Mouse (Mus musculus) thymus, postnatal 14 days (tissue): ENCODE results near the gene Pfn1.

Source experiments
- DNase-seq: peaks from one replicate; pipeline ENCODE4 v3.0.0; 2021

The Pfn1 gene

DNA sequence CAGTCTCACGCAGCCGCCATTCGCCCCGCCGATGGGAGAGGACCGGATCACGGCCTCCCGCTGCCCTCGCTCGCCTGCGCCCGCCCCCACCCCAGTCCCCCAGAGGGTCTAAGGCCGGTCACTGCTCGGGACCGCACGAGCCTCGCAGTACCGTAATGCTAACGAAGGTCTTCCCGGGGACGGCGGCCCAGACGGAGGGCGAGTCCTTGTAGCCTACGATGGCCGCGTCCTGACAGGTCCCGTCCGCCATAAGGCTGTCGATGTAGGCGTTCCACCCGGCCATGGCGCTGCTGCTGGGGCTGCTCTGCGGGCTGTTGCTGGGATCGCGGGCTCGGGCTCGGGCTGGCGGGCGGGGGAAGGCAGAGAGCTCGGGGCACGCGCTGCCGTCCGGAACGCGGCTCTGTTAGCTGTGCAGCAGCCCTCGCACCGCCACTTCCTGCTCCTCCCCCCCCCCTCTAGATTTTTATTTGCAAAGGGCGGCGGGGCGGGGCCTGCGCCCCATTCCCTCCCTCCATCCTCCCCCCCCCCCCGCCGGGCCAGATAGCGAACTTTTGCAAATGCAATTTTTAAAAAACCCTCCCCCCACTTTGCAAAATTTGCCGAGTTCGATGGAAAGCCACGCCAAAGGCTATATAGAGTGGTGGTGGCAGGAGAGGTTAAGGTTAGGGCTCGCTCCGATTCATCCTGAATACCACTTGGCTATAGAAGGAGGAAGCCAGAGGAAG lies at the start of gene Pfn1:
Gene Pfn1 (minus strand): TSS at position 447 of the 725 bp plus-strand sequence.
- DNase-seq: peak; percentile 90

DNA sequence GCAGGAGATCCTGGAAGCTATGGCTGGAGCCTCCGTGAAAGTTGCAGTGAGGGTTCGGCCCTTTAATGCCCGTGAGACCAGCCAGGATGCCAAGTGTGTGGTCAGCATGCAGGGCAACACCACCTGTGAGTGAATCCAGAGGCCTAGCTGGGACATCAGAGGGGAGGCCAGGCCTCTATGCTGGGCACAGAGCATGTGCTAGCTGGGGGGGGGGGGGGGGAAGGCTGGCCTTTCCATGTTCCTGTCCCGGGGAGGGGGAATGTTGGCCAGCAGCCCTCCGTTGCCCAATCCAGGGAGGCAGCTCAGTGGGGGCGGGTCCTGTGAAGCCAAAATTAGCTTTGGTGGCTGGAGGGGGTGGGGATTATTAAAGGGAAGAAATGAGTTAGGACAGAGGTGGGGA lies 48.3 kb upstream of the Pfn1 start:
- DNase-seq: no peak

DNA sequence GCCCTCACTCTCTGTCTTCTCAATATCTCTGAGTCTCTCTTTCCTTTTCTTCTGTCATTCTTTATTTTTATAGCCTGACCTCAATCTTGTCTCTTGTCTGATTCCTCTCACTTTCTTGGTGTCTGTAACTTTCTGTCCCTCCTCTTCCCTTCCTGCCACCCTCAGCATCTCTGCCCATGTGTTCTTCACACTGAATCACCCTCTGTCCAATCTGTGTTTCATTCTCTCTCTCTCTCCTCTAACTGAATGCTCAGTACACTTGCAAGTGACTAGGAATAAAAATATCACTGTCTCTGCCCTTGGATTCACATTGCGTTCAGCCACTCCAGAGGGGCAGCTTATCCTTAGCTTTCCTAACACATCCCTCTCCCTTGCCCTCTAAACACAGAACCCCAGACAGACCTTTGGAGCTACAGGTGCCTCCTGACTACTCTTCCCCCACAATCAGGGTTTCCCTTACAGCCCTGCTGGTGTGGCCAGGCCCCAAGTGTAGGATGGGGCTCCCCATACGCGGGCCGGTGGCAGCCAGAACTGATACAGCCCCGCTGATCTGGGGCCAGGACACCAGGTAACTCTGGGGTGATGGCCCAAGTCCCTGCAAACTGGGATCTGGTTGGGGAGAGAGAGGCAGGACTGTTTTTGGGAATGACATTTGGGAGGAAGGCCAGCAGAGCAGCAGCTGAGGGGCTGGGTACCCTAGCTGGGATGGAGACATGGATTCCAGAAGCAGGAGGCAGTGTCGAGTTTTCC lies 47.7 kb upstream of the Pfn1 start:
- no peak for DNase-seq

DNA sequence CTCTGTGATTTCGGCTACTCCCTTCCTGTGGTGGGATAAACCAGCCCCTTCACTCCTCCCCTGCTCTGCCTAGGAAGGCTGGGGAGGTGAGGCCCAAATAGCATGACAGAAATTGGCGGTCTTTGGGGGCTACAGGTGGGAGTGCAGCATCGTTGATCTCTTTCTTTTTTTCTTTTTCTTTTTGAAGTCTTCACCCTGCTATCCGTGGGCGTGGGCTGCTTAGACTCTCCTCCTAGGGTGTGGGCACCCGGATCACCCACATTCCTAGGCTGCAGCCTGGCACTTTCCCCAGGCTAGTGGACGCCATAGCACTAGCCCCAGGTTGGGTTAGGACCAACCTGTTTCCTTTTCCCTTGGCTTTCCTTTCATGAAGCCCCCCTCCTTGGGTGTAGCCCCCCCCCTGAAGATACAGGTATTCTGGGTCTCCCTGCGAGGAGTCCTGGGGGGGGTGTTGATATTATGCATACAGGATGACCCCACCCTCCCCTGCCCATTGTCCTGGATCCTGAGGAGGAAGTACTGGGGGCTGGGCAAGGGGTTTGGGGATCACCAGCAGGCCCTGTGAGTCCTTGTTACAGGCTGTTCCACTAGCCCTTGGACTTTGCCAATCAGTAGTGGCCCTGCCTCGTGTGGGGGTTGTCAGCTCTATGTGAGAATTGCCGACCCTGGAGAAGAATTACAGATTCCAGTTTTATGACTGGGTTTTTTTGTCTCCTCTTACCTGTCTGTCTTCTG lies 46.9 kb upstream of the Pfn1 start:
- DNase-seq: no peak

DNA sequence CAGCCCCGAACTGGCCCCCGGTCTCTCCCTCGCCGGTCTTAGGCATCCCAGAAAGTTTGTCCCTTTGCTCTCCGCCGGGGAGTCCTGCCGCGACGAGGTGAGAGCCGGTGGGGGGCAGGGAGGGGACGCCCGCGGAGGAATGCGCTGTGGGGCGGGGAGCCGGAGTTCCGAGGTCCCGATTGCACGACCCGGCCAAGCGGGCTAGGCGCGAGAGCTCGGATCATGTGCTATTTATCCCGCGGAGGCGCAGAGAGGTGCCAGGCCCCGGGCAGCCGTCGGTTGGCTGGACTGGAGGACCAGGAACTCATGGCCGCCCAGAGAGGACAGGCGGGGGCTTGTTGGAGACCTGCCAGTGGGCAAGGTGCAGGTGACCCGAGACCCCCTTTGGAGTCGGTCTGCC lies 46.2 kb upstream of the Pfn1 start:
- DNase-seq: peak; percentile 70

DNA sequence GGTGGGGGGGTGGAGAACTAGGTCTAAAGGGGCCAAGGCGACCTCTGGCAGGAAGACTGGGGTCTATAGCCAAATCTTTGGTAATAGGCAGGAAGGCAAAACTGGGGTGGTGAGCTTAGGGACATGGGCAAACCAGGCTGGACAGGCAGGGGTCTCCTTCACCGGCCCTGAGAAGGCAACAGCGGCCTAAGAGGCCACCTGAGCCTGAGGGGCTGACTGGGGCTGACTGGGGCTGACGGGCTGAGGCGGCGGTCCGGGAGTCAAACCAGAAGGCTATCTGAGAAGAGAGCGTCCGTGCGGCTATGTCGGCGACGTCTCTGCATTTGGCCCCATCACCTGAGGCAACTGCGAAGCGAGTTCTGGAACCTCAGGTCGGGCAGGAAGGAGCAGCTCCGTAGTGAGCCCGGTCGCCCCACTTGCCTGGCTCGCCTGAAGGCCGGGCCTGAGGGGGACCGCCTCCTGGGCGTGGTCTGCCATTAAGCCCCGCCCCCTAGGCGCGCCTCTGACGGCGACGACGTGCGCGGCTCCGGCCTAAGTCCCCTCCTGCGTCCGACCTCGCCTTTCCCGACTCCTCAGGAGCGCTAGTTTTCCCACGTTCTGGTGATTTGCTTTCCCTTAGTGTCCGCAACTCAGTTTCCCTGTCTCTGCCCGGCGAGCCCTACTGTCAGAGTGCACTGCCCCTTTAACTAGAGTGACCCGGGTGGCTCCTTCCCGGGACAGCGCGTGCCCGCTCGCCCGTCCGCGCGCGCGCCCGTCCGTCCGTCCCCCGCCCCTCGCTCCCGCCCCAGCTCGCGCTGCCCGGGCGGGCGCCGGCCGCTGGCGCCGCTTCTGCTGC lies 45.5 kb upstream of the Pfn1 start, which contains the start of the genes Inca1 and Kif1c:
Gene Inca1 (minus strand): TSS at position 434 of the 835 bp plus-strand sequence.
Gene Kif1c (plus strand): TSS at position 827 of the 835 bp plus-strand sequence.
- peak; percentile 98 for DNase-seq

DNA sequence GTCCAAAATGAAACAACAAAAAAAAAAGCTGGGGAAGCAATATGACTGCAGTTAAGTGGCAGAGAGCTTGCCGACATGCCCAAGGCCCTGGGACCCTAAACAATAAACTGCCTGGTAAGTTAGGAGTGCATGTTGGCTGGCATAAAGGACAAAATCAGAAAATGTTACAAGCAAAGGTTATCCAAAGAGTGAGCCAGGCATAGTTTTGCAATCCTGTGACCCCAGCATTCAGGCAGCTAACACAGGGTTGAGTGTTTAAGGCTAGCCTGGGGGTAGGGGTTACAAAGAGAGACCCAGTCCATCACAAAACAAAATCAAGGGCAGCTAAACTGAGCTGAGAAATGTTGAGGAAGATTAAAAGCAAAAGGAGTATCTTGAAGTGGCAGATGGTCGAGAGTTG lies 44.6 kb upstream of the Pfn1 start:
- DNase-seq: no peak

DNA sequence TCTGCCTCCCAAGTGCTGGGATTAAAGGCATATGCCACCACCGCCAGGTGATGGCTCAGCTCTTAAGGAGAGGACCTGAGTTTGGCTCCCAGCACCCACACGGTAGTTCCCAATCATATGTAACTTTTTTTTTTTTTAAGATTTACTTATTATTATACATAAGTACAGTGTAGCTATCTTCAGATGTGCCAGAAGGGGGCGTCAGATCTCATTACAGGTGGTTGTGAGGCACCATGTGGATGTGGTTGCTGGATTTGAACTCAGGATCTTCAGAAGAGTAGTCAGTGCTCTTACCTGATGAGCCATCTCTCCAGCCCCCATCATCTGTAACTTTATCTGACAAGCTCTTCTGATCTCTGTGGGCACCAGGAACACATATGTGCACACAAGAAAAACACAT lies 42.9 kb upstream of the Pfn1 start:
- no peak for DNase-seq

DNA sequence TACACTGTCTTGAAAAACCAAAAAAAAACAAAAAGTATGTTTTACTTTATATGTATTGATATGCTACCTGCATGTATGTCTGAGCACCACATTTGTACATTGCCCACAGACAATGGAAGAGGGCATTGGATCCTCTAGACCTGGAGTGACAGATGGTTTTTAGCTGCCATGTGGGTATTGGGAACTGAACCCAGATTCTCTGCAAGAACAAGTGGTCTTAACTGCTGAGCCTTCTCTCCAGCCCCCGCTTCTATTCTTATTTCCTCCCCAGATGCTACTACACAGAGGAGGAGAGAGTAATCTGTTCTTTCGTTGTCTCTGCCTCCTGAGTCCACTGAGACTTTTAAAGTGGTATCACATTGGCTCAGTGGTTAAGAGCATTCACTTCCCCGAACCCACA lies 39.1 kb upstream of the Pfn1 start:
- DNase-seq: no peak

DNA sequence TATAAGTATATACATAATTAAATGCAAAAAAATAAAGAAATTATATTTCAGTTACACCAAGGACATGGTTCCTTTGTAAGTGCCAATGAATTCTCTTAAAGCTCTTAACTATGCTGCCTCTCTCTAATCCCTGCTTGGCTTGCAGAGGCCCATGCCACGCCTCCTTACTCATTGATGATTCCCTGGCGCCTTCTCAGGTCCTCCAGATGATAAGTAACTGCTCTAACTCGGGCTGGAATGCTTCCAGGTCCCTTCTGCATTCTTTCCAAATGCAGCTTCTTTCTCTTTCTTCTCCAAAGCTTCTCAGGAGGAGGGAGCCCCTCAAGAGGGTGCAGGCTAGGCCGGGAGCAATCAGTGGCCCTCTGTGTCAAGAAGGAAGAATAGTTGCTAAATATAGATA lies 35.1 kb upstream of the Pfn1 start:
- no peak for DNase-seq

DNA sequence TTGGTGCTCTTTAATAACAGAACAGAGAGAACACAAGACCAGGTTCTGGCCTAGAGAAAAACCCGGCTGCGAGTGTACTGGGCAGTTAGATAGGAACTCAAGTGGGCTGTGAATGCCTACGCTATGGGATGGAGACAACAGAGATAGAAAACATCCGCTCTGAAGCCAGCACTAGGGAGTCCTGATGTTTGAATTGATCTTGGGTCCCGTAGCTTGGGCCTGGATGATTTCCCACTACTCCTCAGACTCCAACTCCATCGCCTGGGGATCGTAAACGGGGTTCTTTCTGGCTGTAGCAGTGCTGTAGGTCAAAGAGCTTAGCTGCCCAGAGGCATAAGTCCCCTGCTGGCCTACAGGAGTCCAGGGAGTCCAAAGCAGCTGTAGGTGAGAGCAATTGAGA lies 33.9 kb upstream of the Pfn1 start:
- DNase-seq: no peak

DNA sequence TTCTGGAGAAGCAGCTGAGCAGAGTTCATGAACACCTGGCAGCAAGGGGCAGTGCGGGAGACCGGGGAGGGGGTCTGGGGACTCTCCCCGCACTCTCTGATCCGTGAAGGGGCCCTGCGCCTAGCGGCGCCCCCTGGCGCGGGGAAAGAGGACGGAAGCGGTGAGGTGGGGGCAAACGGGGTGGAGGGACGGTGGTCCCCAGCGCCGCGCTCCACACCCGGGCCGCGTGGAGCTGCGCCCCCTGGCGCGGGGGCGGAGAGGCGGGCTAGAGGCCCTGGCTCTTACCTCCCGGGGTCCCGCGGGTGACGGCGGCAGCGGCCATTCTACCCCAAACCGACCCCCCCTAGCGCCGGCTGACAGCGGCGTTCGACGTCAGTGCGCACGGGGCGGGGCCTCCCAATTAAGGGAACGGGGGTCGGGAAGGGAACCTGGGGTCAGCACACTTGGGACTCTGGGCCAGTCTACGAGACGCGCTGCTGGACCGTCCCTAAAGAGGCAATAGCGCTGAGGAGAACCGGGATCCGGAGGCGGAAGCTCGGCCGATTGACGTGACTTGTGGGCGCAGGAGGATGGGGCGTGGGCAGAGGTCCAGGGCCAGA lies 33.3 kb upstream of the Pfn1 start, which contains the start of gene Camta2:
Gene Camta2 (minus strand): TSS at position 505 of the 599 bp plus-strand sequence.
- peak; percentile 90 for DNase-seq

DNA sequence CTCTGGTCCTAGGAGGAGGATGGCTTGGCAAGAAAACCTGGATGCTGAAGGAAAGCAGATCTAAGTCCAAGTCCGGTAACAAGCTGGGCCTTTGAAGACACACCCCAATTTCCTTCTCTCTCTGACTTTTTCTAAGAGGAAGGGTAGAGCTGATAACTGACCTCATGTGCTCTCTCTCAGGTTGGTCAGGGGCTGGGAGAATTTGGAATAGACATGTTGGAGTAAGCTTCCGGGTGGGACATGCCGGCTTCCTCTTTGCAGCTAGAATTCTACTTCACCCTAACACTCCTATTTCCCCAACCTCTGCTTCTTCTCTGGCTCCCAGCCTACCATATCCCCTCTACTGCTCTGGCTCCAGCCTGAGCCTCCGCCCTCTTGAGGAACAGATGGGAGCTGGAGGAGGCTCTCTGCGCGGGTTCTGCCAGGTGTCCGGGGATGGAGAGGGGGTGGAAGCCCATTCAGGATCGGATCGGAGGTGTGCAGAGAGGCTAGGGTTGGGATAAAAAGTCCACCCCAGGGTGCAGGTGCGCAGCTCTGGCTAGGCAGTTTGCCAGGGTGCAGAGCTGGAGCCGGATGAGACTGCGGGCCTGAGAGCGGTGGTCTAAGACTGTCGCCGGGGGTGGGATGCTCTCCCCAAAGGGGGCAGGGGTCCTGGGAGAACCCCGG lies 32.6 kb upstream of the Pfn1 start:
- DNase-seq: no peak

DNA sequence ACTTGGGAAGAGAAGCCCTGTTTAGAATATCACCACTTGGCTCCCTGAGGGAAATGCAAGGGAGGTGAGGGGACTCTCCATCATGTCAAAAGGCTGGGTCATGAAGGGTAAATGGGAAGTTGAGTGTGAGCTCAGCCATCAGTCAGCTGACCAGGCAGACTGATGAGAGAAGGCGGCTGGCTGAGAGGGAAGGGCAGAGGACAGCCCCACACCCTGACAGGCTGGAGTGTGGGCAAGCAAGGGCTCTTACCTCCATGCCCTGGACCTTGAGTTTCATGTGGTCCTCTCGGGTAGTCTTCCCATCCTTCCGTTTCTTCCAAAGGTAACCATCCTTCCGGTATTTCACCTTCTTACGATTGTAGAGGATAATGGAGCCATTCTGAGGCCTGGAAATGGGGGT lies 29.2 kb upstream of the Pfn1 start:
- no peak for DNase-seq

DNA sequence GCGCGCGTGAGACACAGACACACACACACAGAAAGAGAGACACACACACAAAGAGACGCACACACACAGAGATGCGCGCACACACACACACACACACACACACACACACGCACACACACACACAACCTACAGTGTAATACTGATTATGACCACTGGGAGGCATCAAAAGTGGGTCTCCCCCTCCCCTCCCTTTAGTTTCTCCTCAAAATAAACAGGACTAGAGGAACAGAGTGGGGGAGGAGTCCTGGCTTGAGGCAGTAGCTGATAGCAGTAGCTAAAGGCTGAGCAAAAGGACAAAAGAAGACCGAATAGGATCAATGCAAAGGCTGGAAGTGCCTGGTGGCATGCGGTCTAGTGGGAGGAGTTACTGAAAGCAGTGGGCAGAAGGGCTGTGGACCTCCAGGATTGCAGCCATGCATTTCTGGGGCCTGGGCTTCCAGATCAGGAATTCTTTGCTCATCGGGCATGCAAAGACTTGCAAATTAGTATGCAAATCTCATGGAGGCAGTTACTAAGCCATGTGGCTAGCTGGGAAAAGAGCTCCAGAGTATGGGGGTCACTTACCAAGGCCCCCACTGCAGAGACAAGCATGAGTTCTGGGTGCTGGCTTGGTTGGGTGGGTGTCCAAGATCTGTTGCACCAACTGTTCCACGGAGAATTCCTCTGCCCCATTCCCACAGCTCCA lies 27.6 kb upstream of the Pfn1 start:
- DNase-seq: peak; percentile 37

DNA sequence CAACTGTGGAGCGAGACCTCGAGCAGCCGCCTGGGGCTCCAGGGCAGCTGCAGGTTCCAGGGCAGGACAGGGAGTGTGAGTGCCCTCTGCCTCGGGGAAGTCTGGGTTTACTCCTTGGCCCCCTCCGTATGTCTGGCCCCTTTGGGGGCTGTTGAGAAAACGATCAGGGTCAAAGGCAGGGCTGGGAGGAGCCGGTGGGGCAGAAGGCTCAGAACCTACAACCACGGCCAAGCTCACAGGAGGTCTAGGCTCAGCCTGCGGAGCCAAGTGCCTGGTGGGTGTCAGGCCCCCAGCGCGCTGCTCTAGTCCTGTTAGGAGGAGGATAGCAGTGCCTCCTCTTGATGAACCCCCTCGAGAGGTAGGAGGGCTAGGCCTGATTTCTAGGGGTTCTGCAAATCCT lies 26.7 kb upstream of the Pfn1 start:
- DNase-seq: no peak

DNA sequence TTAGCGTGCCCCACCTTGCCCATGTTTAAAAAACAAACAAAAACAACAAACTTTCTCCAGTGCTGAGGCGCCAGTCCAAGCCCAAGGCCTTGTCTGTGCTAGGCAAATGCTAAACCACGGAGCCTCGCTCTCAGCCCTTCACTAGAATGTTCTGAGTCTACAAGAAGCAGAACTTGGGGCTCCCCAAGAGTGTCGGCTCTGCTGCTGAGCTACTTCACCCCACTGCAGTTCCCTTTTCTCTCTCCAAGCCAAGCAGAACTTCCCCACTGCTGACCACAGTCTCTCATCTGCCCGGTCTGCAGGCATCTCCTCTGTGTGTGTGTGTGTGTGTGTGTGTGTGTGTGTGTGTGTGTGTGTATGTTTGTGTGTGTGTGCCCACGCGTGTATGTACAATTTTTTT lies 25.4 kb upstream of the Pfn1 start:
- no peak for DNase-seq

DNA sequence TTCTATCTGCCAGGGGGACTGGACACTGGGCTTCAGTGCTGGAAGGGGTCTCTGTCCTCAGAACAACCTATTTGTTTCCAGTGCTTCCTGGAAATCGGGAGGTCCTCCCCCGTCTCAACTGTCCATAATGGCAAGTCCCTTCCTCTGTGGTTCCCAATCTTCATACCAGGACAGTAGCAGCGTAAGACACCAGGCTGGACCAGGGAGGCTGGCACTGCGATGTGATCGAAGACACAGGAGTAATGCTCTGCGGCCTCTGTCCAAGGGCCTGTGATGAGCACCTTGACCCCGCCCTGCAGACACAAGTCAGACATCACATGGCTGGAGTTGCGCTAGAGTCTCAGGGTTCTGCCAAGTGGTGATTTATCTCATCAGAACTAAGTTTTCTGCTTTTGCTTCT lies 24.9 kb upstream of the Pfn1 start:
- DNase-seq: no peak

DNA sequence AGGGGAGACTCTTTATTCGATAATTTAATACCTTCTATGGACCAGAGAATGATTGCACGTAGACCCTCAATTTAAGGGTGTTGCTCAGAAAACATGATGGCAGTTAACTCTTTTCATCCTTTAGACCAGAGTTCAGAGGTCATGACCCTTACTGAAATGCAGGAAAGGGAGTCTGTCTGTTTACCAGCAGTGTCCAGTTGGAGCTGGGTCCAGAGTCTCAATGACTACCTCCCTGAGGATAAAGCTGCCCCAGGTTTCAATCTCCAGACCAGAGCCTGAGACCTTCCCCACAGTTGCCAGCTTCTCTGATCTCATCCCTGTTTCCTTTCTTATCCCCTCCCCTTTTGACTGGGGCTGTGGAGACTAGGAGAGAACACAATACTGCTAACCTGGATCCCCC lies 24.1 kb upstream of the Pfn1 start:
- DNase-seq: no peak

DNA sequence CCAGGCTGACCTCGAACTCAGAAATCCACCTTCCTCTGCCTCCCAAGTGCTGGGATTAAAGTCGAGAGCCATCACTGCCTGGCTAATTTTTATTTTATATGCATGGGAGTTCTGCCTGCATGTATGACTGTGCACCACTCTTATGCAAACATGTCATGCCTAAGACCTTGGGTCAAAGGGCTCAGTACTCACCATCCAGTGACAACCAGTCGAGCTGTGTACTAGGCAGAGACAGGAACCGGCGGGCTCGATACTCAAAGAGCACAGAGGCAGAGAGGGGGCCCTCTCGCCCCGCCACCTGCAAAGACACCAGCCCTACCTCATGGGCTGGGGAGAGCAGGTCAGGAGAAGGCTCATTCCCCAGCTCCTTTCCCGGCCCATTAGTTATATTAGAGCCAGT lies 23.6 kb upstream of the Pfn1 start:
- DNase-seq: no peak

DNA sequence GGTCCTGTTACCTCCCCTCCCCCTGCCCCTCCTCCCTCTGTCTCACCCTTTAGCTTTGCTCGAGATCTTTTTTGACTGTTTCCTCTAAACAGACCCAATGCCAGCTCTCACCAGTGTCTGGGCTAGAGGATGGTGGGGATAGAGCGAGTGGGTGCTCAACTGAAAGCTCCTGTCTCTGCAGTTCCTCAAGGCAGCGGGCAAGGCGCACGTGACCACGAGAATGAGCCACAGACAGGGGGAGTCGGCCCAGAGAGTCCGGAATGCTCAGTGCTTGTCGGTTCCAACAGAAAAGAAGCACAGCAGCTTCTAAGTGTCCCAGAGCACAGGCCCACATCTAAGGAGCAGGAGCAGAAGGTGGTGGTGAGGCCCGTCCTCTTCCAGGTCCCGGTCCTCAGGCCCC lies 20.1 kb upstream of the Pfn1 start:
- DNase-seq: no peak
